Mouse (Mus musculus) lung, postnatal 0 days (tissue): ENCODE results near the gene Cep112.

ENCODE experiments used
- CTCF ChIP-seq: IDR thresholded peaks from 2 replicates; pipeline ENCODE4 v1.5.1; 2016; ENCODE audit warnings: antibody characterized with exemption, mild to moderate bottlenecking
- EP300 ChIP-seq: IDR thresholded peaks from 2 replicates; pipeline ENCODE4 v1.6.1; 2016; ENCODE audit warnings: antibody characterized with exemption, mild to moderate bottlenecking, control low read depth

DNA sequence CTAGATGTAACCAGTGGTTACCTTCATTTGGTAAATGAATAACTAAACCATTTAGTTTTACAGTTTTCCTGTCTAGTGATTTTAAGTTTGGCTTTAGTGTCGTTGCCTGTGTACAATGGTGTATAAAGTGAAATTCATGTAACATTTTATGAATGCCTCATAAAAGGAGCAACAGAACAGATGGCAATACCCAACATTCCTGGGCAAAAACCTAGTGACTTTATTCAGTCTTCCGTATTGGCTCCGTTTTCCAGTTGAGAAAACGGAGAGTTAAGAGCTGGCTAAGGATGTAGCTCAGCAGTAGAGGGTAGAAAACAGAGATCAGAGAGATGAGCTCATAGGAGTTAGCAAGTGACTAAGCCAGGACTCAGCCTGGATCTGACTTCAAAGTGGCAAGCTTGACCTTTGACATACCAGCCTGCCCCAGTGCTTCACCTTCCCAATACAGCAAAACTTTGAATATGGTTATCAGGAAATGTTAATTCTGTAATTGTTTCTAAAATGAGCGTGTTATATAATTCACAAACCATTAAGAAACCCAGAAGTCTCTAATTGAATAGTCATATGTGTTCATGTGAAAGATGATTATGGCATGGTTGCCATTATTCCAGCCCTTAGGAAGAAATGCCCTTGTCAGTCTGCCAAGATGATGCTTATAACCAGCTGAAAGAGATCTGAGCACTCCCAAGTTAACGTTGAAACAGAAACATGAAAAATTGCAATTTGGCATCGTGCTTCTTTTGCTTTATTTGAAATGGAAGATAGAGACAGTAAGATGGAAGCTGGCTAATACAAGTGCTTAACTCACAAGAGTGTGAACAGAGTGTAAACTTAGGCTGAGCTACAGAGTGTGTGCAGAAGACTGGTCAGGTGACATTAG is 328.6 kb downstream of the Cep112 start:
- no peak for TF ChIP-seq CTCF
- TF ChIP-seq EP300 = no peak
